Mouse (Mus musculus): ENCODE measurements around the gene Ascc2.

- TF ChIP-seq GATA1 (IDR thresholded peaks at IDR 0.05; ENCODE audit: borderline replicate concordance, low read length), result no peak
- no peak for TF ChIP-seq FLI1 (IDR thresholded peaks at IDR 0.05; ENCODE audit: low read length)
Measured at GRCm38 (mm10) chr11:4730913-4731312, 93.4 kb downstream of the Ascc2 start.

All from megakaryocyte, embryonic 14.5 days (primary cell).